Mouse (Mus musculus) ES-E14 (cell line): ENCODE measurements around the gene Padi2. TPM values are rescaled to one million over a fixed set of nuclear protein-coding genes. Genes with fewer than 3 reads are reported as not detected.

Experiments
- DNase-seq: peaks from one replicate; pipeline ENCODE4 v3.0.0-alpha.2; 2013; ENCODE audit warnings: low read depth, low spot score
- H3K27ac ChIP-seq: 2 replicates; pipeline ENCODE4 v1.5.1; 2012; ENCODE audit warnings: low read depth, mild to moderate bottlenecking, low read length, moderate library complexity, mixed read lengths; ENCODE audit not compliant: poor library complexity, insufficient read depth, severe bottlenecking
- H3K36me3 ChIP-seq: 2 replicates; pipeline ENCODE4 v1.6.1; 2012; ENCODE audit warnings: mild to moderate bottlenecking, low read length, moderate library complexity, mixed read lengths; ENCODE audit not compliant: control insufficient read depth, poor library complexity, insufficient read depth, severe bottlenecking
- H3K4me1 ChIP-seq, 2 experiments: fragments of 150-350 bp in 1 of 2; sonication (generic) in 1 of 2; 2 replicates each; pipeline ENCODE4 v1.6.1; 2012; ENCODE audit warnings: low read length in 2 of 2, mild to moderate bottlenecking in 1 of 2, mixed read lengths in 1 of 2; ENCODE audit not compliant: control insufficient read depth in 2 of 2, insufficient read depth in 2 of 2, poor library complexity in 1 of 2
- H3K4me3 ChIP-seq, 2 experiments: fragments of 150-350 bp in 1 of 2; sonication (generic) in 1 of 2; 2 replicates each; pipeline ENCODE4 v1.5.1; 2012; ENCODE audit warnings: low read length in 2 of 2, low read depth in 1 of 2, mild to moderate bottlenecking in 1 of 2, mixed read lengths in 1 of 2; ENCODE audit not compliant: insufficient read depth in 1 of 2, poor library complexity in 1 of 2, severe bottlenecking in 1 of 2
- H3K9ac ChIP-seq: 2 replicates; pipeline ENCODE4 v1.6.1; 2012; ENCODE audit warnings: low read depth, mild to moderate bottlenecking, low read length, mixed read lengths; ENCODE audit not compliant: poor library complexity, insufficient read depth, severe bottlenecking
- H3K9me3 ChIP-seq: fragments of 150-350 bp; sonication (generic); 2 replicates; pipeline ENCODE4 v1.6.1; 2012; ENCODE audit warnings: low read depth, mild to moderate bottlenecking, low read length; ENCODE audit not compliant: control insufficient read depth, insufficient read depth
- CHD2 ChIP-seq: IDR thresholded peaks from 2 replicates; pipeline ENCODE4 v1.6.1; 2014; ENCODE audit warnings: mild to moderate bottlenecking, low read depth, low read length, inconsistent platforms
- HCFC1 ChIP-seq: IDR thresholded peaks from 2 replicates; pipeline ENCODE4 v1.6.1; 2012; ENCODE audit warnings: low read length, inconsistent platforms, borderline replicate concordance; ENCODE audit not compliant: insufficient read depth
- MAFK ChIP-seq: IDR thresholded peaks from 2 replicates; pipeline ENCODE4 v1.6.1; 2014; ENCODE audit warnings: mild to moderate bottlenecking, low read depth, low read length, inconsistent platforms; ENCODE audit not compliant: insufficient read depth
- ZC3H11A ChIP-seq: IDR thresholded peaks from 2 replicates; pipeline ENCODE4 v1.6.1; 2012; ENCODE audit warnings: low read depth, mild to moderate bottlenecking, inconsistent platforms, low read length, borderline replicate concordance
- ZNF384 ChIP-seq: IDR thresholded peaks from 2 replicates; pipeline ENCODE4 v1.6.1; 2012; ENCODE audit warnings: low read depth, low read length, inconsistent platforms
- in situ Hi-C, 2 experiments: fragments of 600-800 bp; cut with MboI; formaldehyde crosslinking; loops; one replicate each; pipeline ENCODE4 v1.15.1; 2025; ENCODE audit warnings: low sequenced_read_pairs in 2 of 2, inconsistent platforms in 1 of 2; ENCODE audit not compliant: unreplicated experiment in 2 of 2
- total RNA-seq: library from RNA; depleted of rRNA; stranded (reverse); fragments of 300-350 nt; gene quantifications from 2 replicates; pipeline ENCODE4 v1.2.3, GENCODE M21; 2012

Gene Padi2
- total RNA-seq, 1 experiment: 0.94 TPM

GRCm38 (mm10) chr4:140881771-140882170, 24.4 kb upstream of the Padi2 start:
- peaks cover 0 to 2% of the 10 kb centered on the region in 2 experiments; a peak in 1 of 4 replicates for H3K4me1 ChIP-seq
- no peak for TF ChIP-seq MAFK
- no peak for TF ChIP-seq CHD2
- TF ChIP-seq ZC3H11A: no peak
- no peak for TF ChIP-seq HCFC1
- no peak for TF ChIP-seq ZNF384
- H3K9ac ChIP-seq: no peak overlapping the region
- in situ Hi-C loops: no loop called here
- no peaks in the 10 kb centered on the region for H3K9me3 ChIP-seq
- peak overlapping the region in 1 of 2 experiments; percentile 37; a peak in 1 of 4 replicates for H3K4me3 ChIP-seq
- H3K27ac ChIP-seq: no peak overlapping the region
- no peaks in the 10 kb centered on the region for H3K36me3 ChIP-seq
- no peak for DNase-seq

GRCm38 (mm10) chr4:140882365-140882764, 23.8 kb upstream of the Padi2 start:
- in situ Hi-C loops: no loop called here
- no peak overlapping the region for H3K27ac ChIP-seq
- no peak overlapping the region for H3K9ac ChIP-seq
- H3K4me1 ChIP-seq: peaks cover 0 to 2% of the 10 kb centered on the region in 2 experiments; a peak in 1 of 4 replicates
- no peak overlapping the region for H3K4me3 ChIP-seq
- no peak for DNase-seq
- TF ChIP-seq CHD2 (no peak), MAFK (no peak), ZNF384 (no peak), HCFC1 (no peak)
- no peaks in the 10 kb centered on the region for H3K9me3 ChIP-seq
- H3K36me3 ChIP-seq: no peaks in the 10 kb centered on the region

GRCm38 (mm10) chr4:140882981-140883380, 23.2 kb upstream of the Padi2 start:
- TF ChIP-seq HCFC1 (no peak), MAFK (no peak), ZNF384 (no peak), CHD2 (no peak), ZC3H11A (no peak)

GRCm38 (mm10) chr4:140883852-140884251, 22.3 kb upstream of the Padi2 start:
- in situ Hi-C loops: no loop called here
- no peak overlapping the region for H3K9ac ChIP-seq
- no peaks in the 10 kb centered on the region for H3K9me3 ChIP-seq
- no peak overlapping the region for H3K4me3 ChIP-seq
- H3K27ac ChIP-seq: no peak overlapping the region
- no peaks in the 10 kb centered on the region for H3K36me3 ChIP-seq
- peaks cover 0 to 2% of the 10 kb centered on the region in 2 experiments; a peak in 1 of 4 replicates for H3K4me1 ChIP-seq
- TF ChIP-seq ZC3H11A: no peak
- TF ChIP-seq CHD2: no peak
- no peak for TF ChIP-seq HCFC1
- TF ChIP-seq MAFK: no peak
- TF ChIP-seq ZNF384: no peak
- no peak for DNase-seq

More at GRCm38 (mm10) chr4:140882981-140883380, 23.2 kb upstream of the Padi2 start:
- no peaks in the 10 kb centered on the region for H3K9me3 ChIP-seq
- H3K36me3 ChIP-seq: no peaks in the 10 kb centered on the region
- in situ Hi-C loops: no loop called here
- DNase-seq: no peak
- no peak overlapping the region for H3K9ac ChIP-seq
- H3K4me1 ChIP-seq: peaks cover 0 to 2% of the 10 kb centered on the region in 2 experiments; a peak in 1 of 4 replicates
- H3K27ac ChIP-seq: no peak overlapping the region
- H3K4me3 ChIP-seq: no peak overlapping the region
